Mouse (Mus musculus): ENCODE measurements around the gene Ncam2.

Ncam2 gene

GRCm38 (mm10) chr16:81200201-81201071, at the start of gene Ncam2:
Ncam2 (plus strand) TSS chr16:81200697.
- no peak for DNase-seq (ENCODE audit: low read depth)

- no peak for DNase-seq (ENCODE audit: low read depth)
Measured at GRCm38 (mm10) chr16:81170828-81171227, 29.7 kb upstream of the Ncam2 start.

GRCm38 (mm10) chr16:81175302-81175943, 25.1 kb upstream of the Ncam2 start:
- DNase-seq (ENCODE audit: low read depth) = peak; percentile 68

DNA sequence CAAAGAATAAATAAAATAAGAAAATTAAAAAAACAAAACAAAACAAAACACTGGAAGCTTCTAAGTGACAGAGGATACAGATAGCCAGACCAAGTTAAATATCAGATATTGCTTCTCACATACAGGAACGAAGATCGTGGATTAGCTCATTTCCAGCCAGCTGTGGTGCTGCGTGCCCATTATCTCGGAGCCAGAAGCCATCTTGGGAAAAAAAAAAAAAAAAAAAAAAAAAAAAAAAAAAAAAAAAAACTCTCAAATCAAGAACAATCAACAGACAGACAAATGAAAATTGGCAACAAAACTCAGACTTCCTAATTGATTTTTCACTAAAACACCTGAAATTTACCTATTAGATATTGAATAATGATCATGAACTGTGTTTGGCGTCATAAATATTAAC, 20.7 kb upstream of the Ncam2 start:
- DNase-seq (ENCODE audit: low read depth) = no peak

- DNase-seq (ENCODE audit: low read depth) = no peak
Measured at GRCm38 (mm10) chr16:81187579-81188179, 12.8 kb upstream of the Ncam2 start.

DNA sequence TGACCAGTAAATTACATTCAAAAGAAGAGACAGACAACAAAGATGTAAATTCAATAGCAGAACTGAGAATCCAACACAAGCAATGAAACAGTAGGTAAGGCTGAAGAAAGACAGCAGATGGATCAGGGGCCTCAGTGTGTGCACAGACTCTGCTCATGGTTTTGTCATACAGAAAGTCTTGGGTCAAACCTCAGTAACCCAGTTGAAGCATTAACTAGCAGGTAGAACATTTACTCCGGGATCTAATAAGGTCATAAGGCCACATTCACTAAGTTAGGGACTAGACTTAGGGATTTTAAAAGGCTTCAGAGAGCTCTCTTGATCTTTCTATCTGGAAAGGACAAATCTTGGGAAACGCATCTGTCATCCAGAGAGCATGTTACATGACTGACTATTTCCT, 8.9 kb upstream of the Ncam2 start:
- DNase-seq (ENCODE audit: low read depth) = no peak

DNA sequence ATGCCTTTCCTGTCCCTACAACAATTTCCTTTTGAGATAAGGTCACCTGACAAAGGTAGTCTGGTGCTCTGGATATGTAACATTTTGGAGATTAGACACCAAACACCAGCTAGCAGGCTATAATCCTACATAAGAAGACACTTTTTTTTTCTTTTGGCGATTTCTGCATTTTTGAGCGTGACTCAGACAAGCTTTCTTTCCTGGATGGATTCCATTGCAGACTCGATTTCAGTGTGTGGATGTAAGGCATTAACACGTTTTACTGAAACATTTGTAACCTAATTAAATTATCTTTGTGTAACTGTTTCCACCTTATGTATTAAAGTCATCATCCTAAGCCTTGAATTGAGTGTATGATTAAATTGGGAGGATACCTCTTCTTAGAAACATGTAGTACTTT, 7.9 kb upstream of the Ncam2 start:
- DNase-seq (ENCODE audit: low read depth) = no peak

- peak; percentile 6 for DNase-seq (ENCODE audit: low read depth)
Measured at GRCm38 (mm10) chr16:81199467-81199866, 1.0 kb upstream of the Ncam2 start.

DNA sequence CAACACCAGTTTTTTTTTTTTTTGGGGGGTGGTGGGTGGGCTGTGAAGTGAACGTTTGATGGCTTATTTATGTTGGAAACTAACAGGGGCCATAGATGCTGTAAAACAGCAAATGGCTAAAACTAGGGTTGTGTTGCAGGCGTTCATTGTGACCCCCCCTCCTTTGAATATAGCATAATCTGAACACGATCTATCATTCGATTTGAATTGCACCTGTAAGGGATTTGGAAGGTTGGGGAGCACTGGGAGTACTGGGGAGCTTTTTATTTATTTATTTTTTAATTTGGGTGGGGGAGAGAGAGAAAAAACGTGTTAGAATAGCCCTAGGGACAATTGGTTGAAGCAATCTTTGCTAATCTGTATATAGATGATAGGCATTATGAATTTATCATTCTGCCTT, 974 bp downstream of the Ncam2 start:
- DNase-seq (ENCODE audit: low read depth) = no peak

- DNase-seq (ENCODE audit: low read depth) = peak; percentile 53
Measured at GRCm38 (mm10) chr16:81201992-81202391, 1.5 kb downstream of the Ncam2 start.

GRCm38 (mm10) chr16:81202721-81203161, 2.2 kb downstream of the Ncam2 start:
- no peak for DNase-seq (ENCODE audit: low read depth)

DNA sequence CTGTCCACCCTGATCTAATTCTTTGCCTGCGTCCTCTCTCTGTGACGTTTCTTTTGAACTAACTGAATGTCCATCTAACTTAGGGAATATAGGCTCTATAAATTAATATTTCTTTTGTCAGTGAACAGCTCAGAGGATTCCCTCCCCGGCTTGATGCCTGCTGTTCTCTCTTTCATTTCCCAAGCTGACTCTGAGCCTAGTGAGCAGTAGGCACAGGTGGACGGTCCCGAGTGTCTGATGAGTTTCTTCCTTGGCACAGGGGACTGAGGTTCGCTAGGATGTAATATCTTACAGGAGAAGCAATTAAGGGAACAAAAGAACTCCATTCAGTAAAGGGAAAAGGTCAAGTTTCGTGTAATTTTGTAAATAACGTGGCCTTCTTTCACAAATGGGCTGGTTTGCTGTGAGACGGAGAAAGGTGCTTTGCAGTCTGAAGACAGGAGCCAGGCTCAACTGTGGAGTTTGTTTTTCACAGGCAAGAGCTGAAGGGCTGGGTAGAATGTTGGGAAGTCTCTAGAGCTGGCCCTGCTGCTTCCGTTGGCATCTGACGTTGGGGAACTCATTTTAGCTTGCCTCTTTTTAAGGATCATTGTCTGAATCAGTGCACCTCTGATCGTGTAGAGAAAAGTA, 4.0 kb downstream of the Ncam2 start:
- DNase-seq (ENCODE audit: low read depth) = no peak

- DNase-seq (ENCODE audit: low read depth) = no peak
Measured at GRCm38 (mm10) chr16:81221176-81221575, 20.7 kb downstream of the Ncam2 start.

DNA sequence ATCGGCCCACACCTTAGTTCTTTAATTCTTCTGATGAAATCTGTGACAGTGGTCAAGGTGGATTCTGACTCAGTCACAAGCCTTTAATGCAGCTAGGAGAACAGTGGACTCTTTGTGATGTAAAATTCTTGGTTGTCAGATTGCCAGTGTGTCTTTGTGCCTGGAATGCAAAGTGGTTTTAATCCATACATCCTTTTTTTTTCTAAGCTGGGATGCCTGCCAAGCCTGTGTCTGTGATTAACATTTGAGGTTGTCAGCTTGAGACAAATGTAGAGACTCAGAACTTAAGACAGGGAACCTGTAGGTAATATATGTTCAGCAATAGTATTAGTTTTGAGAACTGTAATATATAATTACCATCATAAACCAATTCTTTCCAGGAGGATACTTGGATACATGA, 23.3 kb downstream of the Ncam2 start:
- DNase-seq (ENCODE audit: low read depth) = no peak

GRCm38 (mm10) chr16:81224253-81224652, 23.8 kb downstream of the Ncam2 start:
- no peak for DNase-seq (ENCODE audit: low read depth)

GRCm38 (mm10) chr16:81254875-81255274, 54.4 kb downstream of the Ncam2 start:
- DNase-seq (ENCODE audit: low read depth) = no peak

DNA sequence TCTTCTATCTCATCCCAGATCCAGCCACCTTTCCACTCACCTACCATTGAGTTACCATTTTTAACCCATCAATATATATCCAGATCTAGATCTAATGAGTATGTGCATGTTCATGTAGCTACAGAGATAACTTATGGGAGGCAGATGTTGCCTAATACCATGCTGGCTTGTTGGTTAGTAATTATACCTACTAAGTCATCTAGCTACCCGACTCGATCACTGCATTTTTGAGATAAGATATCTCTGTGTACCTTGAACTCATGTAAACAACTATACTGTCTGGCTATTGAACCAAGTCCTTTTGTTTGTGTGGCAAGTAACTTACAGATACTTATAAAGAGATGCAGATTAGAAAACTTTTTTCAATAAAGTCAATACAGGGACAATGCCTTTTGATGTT, 59.9 kb downstream of the Ncam2 start:
- DNase-seq (ENCODE audit: low read depth) = no peak

- no peak for DNase-seq (ENCODE audit: low read depth)
Measured at GRCm38 (mm10) chr16:81273597-81274360, 73.3 kb downstream of the Ncam2 start.

- DNase-seq (ENCODE audit: low read depth) = peak; percentile 58
Measured at GRCm38 (mm10) chr16:81284241-81284640, 83.7 kb downstream of the Ncam2 start.

DNA sequence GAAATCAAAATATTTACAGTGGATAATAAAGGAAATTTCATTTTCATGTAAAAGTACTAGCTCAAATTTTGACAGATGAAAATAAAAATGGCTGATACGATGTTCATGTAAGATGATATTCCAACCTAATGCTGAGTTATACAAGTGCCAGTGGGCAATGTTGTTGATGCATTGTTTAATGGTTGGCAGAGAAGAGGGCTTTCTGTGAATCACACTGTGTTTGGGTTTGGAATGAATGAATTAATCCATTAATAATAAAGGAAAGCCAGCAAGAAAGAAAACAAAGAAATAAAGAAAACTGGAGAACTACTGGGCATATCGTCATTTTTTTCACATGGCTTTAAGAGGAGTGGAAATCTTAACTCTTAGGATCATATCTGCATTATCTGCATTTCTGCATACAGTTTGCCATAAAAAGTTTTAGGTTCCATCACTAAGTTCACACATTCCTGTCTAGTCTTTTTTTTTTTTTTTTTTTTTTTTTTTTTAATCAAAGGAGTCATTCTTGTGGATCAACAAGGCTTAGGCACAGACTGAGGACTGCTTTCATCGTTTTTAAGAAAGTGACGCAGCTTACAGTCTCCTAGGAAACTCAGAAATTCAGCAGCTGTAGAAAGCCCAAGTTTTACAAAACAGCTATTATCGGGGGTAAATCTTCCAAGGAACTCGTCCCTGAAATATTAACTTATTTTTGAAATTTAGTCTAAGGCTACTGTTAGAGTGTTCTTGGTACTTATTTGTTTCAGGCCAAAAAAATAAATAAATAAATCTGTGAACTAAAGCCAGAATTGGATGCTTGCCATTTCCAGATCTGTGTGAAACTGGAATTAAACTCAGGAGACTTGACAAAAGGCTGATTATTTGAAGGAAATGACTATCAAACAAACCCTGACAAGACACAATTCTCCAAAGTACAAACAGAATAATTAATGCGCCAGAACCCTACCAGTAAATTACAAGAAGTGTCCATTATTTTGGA, 84.7 kb downstream of the Ncam2 start:
- DNase-seq (ENCODE audit: low read depth) = no peak

DNA sequence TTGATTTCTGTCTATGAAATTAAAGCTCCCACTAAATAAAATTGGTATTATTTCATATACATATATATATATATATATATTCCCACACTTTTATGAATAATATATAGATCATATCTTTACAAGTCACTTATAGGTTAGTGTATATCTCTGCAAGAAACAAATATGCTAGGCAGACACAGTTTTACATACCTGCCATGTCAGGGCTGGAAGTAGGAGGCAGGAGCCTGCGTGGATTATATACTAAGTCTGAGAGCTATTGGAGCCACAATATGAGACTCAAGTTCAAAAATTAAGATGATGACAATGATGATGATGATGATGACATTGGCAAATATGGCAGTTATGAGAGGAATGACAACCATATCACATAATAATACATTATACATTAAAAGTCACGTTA, 85.4 kb downstream of the Ncam2 start:
- no peak for DNase-seq (ENCODE audit: low read depth)
